Comparison of ENCODE assay signal across 23 mouse cellular contexts in genomic region chr3:55769308-55769707, GRCm38 (mm10).
"Had no signal": no experiment of that assay in that cellular context is flagged by ENCODE, and none has a peak within 500 bp of the region (broad histone marks: within the 10 kb centered on the region; RNA-seq: fewer than 3 reads in every experiment).

No protein-coding gene starts in this region.

- H3K4me2 ChIP-seq: limb, embryonic 13.5 days; liver, embryonic 12.5 days; liver, embryonic 15.5 days; lung, embryonic 15.5 days; midbrain, embryonic 13.5 days; stomach, embryonic 15.5 days had no signal

- H3K27ac ChIP-seq: kidney, postnatal 0 days; limb, embryonic 10.5 days; limb, embryonic 13.5 days; liver, embryonic 12.5 days; liver, embryonic 15.5 days; lung, embryonic 15.5 days; midbrain, embryonic 10.5 days; midbrain, embryonic 13.5 days; stomach, embryonic 15.5 days had no signal

- H3K9me3 ChIP-seq: limb, embryonic 10.5 days; limb, embryonic 13.5 days; liver, embryonic 12.5 days; liver, embryonic 15.5 days; lung, embryonic 15.5 days; midbrain, embryonic 10.5 days; midbrain, embryonic 13.5 days; stomach, embryonic 15.5 days had no signal

- H3K27me3 ChIP-seq: limb, embryonic 13.5 days; liver, embryonic 12.5 days; liver, embryonic 15.5 days; lung, embryonic 15.5 days; midbrain, embryonic 13.5 days; stomach, embryonic 15.5 days had no signal

- ATAC-seq: intestine, postnatal 0 days; liver, embryonic 12.5 days; midbrain, embryonic 13.5 days; midbrain, embryonic 16.5 days had no signal

- H3K36me3 ChIP-seq: limb, embryonic 13.5 days; liver, embryonic 12.5 days; liver, embryonic 15.5 days; lung, embryonic 15.5 days; midbrain, embryonic 13.5 days; stomach, embryonic 15.5 days had no signal

- DNase-seq: kidney, adult 2 months; kidney, postnatal 25 days; liver; lung, adult 18-20 months; lung, postnatal 10 days; lung, postnatal 36 days; right cerebral cortex, adult 18-20 months; right cerebral cortex, postnatal 14 days; spleen, adult 18-20 months; thymus, postnatal 25 days had no signal

- H3K4me1 ChIP-seq: limb, embryonic 13.5 days; liver, embryonic 12.5 days; liver, embryonic 15.5 days; lung, embryonic 15.5 days; stomach, embryonic 15.5 days had no signal

- H3K4me3 ChIP-seq: limb, embryonic 10.5 days; limb, embryonic 13.5 days; liver, embryonic 12.5 days; liver, embryonic 15.5 days; lung, embryonic 15.5 days; megakaryocyte, embryonic 14.5 days; midbrain, embryonic 10.5 days; midbrain, embryonic 13.5 days; myocyte; stomach, embryonic 15.5 days had no signal

- H3K9ac ChIP-seq: limb, embryonic 13.5 days; liver, embryonic 12.5 days; liver, embryonic 15.5 days; lung, embryonic 15.5 days; midbrain, embryonic 13.5 days; stomach, embryonic 15.5 days had no signal
